Mouse (Mus musculus): Measurements from ENCODE around the gene Fancd2.
A peak's percentile ranks its signal among the peaks of the same experiment; 100 is the strongest.

Fancd2 gene

DNA sequence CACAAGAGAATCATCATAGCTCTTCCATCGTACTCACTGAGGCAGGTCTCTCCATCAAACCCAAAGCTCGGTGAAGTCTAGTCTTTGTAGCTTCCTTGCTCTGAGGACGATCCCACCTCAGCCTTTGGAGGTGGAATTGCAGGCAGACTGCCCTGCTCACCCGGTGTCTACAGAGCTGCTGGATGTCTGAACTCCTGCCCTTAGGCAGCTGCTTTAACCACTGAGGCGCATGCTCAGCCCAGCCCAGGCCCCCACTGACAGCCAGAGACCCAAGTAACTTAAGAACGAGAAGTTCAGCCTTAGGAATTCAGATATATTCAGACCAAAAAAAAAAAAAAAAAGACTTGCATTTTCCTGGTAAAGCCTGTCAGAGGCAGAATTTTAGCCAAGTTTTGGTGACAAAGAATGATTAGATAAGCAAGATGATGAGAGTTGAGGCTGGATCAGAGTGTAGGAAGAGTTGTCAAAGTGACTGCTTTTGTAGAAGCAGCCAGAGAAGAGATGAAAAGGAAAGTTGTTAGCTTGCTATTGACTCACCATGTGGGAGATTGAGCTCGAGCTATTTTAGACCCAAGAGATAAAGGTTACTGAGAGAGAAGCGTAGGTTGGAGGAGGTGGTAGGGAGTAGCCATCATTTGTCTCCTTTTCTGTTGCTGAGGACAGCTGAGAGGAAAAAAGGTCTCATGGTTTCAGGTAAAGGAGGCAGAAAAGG lies 80.9 kb downstream of the Fancd2 start:
- peak; percentile 64 for DNase-seq (ENCODE audit: low spot score)

DNA sequence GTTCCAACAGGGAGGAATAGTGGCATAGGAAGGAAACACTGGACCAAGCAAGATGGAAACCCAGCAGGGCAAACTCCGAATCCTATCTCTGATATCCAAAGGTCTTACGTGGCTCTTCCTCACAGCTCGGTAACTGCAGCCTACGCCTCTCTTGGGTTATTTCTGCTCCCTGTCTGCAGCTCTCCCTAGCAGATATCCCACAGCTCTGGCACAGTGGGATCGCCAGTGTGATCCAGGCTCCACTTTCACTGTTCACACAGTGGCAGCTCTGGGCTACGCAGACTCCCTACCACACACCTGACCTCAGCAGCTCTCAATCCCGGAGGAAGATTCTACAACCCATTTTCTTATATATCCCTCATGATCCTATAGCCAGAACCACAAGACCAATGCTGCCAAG lies 82.7 kb downstream of the Fancd2 start:
- no peak for DNase-seq (ENCODE audit: low spot score)

DNA sequence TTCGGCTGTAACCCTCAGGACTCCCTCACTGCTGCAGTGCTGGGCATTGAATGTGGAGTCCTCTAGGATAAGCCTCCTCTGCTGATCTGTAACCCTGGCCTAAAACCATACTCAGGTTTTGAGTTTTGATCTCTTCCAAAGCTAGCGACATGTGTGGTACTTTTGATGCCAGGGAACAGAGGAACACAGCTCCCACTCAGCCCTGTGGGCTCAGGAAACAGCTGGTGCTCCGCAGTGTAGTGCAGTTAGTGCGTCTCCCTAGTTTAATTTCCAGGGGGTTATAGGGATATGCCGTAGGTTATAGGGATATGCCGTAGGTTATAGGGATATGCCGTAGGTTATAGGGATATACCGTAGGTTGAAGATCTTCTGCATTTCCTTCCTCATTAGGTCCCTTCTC lies 83.5 kb downstream of the Fancd2 start:
- no peak for DNase-seq (ENCODE audit: low spot score)

DNA sequence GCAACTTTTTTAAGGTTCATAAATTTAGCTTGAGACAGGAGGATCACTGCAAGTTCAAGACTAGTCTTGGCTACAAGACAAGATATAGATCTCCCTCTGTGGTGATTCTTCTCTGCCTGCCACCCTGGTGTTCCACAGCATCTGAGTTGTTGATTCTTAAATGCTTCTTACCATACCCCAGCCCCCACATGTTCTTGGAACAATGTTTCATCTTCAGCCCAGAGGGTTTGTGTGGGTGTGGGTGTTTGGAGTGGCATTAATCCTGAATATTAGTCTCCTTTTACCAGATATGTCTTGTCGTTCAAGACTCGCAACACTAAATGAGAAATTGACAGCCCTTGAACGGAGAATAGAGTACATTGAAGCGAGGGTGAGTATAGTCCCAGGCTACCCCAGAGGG lies 84.0 kb downstream of the Fancd2 start:
- DNase-seq (ENCODE audit: low spot score): no peak

DNA sequence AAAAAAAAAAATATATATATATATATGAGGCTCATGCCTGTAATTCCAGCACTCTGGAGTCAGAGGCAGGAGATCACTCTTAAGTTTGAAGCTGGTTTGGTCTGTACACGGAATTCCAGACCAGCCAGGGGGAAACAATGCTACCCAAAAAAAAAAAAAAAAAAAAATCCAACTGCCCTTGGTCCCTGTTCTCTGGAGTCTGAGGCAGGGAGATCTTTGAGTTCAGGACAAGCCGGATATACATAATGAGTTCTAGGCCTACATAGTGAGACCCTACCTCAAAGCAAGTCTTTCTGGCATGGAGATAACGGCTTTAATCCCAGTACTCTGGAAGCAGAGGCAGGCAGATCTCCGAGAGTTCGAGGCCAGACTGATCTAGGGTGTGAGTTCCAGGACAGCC lies 91.9 kb downstream of the Fancd2 start:
- DNase-seq (ENCODE audit: low spot score): no peak

DNA sequence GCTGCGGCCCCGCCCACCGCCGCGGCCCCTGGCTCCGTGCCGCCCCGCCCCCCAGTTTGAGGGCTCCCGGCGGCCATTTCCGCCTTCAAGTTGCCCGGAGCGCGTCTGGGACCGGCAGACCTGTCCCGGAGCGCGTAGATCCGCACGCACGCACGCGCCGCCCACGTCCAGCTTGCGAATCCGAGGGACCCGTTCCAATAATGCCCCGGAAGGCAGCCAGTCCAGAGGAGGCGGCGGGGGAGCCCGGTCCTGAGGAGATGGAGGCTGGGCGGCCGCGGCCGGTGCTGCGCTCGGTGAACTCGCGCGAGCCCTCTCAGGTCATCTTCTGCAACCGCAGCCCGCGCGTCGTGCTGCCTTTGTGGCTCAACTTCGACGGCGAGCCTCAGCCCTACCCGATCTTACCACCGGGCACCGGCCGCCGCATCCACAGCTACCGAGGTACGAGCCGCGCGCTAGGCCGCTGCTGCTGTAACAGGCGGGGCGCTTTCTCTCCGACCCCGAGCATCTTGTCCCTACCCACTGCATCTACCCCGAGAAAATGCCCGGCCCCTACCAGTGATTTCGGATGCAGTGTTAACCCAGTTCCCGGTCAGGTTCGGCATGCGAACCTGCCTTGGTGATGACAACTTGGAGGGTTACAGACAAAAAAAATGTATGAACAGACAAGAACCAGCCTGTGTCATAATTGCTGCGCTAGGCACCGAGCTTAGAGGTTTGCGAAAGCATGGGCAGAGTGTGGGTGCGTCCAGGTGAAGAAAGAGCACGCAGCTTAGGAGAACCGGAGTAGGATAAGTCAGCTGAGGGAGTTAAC lies 92.7 kb downstream of the Fancd2 start, which contains the start of gene Vhl:
Gene Vhl (plus strand): TSS at position 19 of the 811 bp plus-strand sequence.
- DNase-seq (ENCODE audit: low spot score): peak; percentile 77

DNA sequence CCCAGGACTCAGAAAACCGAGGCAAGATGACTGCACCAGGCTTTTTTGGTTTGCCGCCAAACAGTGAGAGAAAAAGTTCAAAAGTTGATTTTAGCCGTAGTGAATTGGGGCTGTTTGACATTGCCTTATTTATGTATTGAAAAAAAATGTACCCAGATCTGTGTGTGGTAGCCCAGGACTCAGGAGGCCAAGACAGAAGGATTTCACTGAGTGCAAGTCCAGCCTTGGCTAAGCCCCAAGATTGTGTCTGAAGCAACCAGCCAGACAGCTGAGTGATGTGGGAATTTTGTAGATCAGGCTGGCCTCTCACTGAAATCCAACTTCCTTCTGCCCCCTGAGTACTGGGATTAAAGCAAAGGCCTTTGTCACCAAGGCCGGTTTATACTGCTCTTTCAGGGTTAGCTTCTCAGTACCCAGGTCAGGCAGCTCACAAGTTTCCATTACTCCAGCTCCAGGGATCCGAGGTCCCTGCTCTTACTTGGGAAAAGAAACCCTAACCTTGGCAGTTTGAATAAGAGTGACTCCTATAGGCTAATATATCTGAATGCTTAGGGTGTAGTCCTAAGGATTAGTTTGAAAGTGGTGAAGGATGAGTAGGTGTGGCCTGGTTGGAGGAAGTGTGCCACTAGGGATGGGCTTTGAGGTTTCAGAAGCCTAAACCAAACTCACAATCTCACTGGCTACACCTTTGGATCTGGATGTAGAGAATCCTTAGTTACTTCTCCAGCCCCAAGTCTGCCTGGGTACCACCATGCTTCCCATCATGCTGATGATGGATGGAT lies 93.7 kb downstream of the Fancd2 start:
- no peak for DNase-seq (ENCODE audit: low spot score)

DNA sequence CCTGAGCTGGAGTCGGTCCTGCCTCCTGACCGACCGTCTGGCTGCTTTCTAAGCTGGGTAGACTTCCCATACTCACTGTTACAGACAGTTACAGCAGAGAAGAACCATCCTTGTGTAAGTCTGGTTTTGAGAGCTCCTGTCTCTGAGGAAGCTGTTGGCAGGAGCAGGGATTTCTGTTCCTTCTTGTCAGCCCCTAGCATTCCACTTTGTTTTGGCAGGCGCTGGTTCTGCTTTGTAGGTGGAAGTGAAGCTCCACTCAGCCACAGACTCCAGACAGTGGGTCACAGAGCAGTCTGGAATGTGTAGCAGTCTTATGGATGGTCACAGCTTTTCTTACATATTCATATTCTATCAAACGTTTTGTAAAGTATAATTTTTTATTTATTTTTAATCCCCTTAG lies 98.8 kb downstream of the Fancd2 start:
- no peak for DNase-seq (ENCODE audit: low spot score)

DNA sequence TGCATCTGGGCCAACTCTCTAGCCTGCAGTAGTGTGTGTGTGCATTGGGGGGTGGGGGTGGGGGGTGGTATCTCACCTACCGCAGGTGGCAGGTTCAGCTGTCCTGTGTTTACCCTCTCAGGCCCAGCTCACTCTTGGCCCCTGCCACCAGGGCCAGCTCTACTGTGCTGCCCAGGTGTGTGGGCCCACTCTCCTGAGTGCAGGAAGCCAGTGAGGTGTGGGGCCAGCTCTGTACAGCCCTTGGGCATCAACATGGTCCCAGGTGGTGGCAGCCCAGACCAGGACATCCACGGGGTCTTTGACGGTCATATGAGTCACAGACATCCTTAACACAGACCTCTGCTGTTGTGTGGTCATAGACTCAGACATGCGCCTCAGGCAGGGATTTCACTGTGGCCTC lies 101.4 kb downstream of the Fancd2 start:
- DNase-seq (ENCODE audit: low spot score): no peak

DNA sequence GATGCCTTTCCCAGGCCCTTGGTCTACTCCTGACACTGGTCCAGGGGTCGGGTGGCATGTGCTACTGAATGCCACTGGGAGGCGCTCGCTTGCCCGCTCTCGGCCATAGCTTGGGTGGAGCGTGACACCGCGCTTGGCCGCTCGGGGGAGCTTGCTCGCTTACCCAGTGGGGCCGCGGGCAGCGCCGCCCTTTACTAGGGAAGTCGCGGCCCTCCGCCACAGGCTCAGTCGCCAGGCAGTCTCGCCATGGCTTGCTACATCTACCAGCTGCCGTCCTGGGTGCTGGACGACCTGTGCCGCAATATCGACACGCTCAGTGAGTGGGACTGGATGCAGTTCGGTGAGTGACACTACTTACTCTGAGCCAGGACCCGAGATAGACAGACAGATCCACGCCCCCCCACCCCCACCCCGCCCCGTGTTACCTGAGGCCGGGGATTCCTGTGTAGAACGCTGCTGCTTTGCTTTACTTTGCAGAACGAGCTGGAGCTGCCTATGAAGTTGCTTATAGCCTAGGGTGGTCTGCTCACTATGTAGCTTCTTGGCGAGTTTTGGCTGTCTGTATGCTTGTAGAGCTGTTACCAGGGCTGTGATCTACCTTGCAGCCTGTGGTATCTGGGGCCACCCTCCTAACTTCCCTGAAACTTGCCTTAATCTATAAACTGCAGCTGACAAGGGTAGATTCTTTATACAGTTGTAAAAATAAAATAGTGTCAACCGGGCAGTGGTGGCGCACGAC lies 107.0 kb downstream of the Fancd2 start, which contains the start of gene Irak2:
Gene Irak2 (plus strand): TSS at position 166 of the 739 bp plus-strand sequence.
- peak; percentile 90 for DNase-seq (ENCODE audit: low spot score)

DNA sequence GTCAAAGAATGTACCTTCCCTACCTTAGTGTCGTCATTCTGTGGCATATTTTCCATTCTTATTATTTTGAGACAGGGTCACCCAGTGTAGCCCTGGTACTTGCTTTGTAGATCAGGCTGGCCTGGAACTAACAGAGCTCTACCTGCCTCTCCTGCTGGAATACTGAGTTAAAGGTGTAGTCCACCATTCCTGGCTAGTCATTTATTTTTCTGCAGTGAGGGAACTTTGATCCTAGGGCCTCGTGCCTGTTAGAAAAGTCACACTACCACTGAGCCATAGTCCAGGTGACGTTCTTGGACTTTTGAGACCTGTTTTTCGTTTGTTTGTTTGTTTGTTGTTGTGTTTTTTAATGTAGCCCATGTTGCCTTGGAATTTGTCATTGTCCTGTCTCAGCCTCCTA lies 107.7 kb downstream of the Fancd2 start:
- no peak for DNase-seq (ENCODE audit: low spot score)

DNA sequence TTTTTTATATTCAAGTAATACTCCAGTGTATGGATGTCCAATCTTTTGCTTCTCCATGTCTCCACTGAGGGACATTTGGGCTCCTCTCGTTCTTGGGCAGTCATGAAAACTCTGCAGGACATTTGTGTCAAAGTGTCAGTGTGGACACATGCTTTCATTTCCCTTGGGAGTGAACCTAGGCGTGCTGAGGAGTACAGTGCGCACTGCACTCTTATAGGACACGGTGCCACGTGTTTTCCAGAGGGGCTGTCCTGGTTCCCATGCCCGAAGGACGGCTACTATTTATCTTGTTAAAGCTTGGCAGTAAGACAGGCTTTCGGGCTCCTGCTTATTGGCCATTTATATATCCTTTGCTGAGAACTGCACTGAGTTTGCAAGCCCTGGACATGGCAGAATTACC lies 111.1 kb downstream of the Fancd2 start:
- DNase-seq (ENCODE audit: low spot score): no peak

DNA sequence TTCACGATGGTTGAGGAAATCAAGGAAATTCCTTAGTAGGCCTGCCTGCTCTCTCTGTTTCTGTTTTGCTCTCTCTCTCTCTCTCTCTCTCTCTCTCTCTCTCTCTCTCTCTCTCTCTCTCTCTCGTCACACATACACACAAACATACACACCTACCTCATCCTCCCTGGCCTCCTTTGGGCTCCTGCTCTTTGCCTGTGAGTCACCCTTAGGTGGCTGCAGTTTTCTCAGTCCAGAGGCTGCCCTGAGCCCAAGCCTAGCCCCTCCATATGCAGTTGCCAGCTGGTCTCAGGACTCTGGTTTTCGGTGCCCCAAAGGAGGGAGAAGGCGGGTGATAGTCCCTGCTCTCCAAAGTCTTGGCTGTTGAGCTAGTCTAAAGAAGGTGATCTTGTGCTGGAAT lies 111.5 kb downstream of the Fancd2 start:
- no peak for DNase-seq (ENCODE audit: low spot score)

DNA sequence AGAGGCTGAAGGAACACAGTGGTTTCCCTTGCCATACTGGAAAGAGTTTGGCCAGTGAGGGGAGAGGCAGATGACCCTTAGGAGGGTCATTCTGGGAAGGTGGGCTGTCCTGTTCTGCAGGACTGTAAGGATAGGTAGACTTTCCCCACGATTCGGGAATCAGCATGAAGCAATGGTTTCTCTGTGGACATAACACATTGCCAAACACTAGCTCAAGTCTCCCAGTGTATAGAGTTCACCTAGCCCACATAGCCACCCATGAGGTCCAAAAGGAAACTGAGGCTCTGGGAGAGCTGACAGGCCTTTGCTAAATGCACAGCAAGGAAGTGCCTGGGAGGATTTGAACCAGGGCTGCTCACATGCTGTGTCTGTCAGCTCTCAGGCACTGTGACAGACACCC lies 112.5 kb downstream of the Fancd2 start:
- DNase-seq (ENCODE audit: low spot score): no peak

DNA sequence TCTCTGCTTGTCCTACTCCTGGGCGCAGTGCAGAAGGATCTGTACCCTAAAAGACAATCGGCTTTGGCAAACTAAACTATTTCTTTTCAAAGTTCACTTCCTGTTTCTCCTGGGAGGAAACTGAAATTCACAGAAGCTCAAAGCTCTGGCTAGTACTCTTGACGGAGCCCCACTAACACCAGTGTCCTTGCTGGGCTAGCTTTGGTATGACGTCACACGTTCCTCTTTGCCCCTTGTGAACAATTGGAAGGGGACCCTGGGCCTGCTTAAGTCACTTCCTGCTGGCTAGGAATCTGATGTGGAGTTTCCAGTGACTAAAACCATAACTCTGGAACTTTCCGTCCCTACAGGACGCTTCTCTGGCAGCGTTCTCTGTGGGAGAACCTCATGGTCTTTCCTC lies 113.3 kb downstream of the Fancd2 start:
- no peak for DNase-seq (ENCODE audit: low spot score)
